Mouse (Mus musculus): ENCODE measurements around the gene Wdtc1. TPM values are rescaled to one million over a fixed set of nuclear protein-coding genes. Genes with fewer than 3 reads are reported as not detected.

Wdtc1 gene
- total and polyA plus RNA-seq, 3 experiments, result 2.8 to 10.8 (median 9.6) TPM

DNA sequence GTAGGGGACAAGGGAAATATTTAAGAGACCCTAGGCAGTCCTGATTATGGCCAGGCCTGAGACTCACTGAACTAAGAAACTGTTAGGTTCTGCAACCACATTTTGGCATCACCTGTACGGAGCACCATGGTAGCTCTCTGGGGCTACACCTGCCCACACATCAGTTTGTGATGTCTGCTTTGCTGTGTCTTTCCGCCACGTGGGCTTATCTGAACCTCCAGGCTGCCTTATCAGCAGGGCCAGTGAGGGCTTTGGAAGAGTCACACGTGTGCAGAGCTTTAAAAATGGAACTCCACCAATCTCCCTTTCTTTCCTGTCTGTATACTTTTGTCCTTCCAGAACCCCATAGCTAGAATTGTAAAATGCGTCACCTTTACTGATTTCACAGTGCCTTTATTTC, 67.3 kb downstream of the Wdtc1 start:
- H3K79me2 ChIP-seq (replicated peaks; ENCODE audit: control insufficient read depth, extremely low read depth, insufficient read depth, poor library complexity, severe bottlenecking), result no peaks in the 10 kb centered on the region
- H3K9me3 ChIP-seq (replicated peaks; ENCODE audit: low read length), result no peaks in the 10 kb centered on the region
- no peak overlapping the region for H3K9ac ChIP-seq (ENCODE audit: insufficient read depth, low read depth)
- TF ChIP-seq MXI1 (IDR thresholded peaks at IDR 0.05; ENCODE audit: low read depth, low read length) (no peak), CHD2 (IDR thresholded peaks at IDR 0.05; ENCODE audit: low read length) (no peak), NELFE (IDR thresholded peaks at IDR 0.05; ENCODE audit: low read depth, low read length) (no peak), IRF4 (IDR thresholded peaks at IDR 0.05; ENCODE audit: low read depth, low read length) (no peak), ELF1 (IDR thresholded peaks at IDR 0.05; ENCODE audit: low read depth, low read length) (no peak), MAZ (IDR thresholded peaks at IDR 0.05; ENCODE audit: low read depth, low read length) (no peak), JUND (conservative IDR thresholded peaks at IDR 0.05; ENCODE audit: low read depth, low read length) (no peak), GABPA (IDR thresholded peaks at IDR 0.05; ENCODE audit: insufficient replicate concordance, low read depth, low read length) (no peak), ZMIZ1 (IDR thresholded peaks at IDR 0.05; ENCODE audit: low read depth, low read length) (no peak), BHLHE40 (IDR thresholded peaks at IDR 0.05; ENCODE audit: low read depth, low read length) (no peak), POLR2A (IDR thresholded peaks at IDR 0.05; ENCODE audit: low read depth, low read length) (no peak), UBTF (IDR thresholded peaks at IDR 0.05; ENCODE audit: low read depth, low read length) (no peak), MEF2A (IDR thresholded peaks at IDR 0.05; ENCODE audit: borderline replicate concordance, low read depth, low read length) (no peak), USF2 (conservative IDR thresholded peaks at IDR 0.05; ENCODE audit: low read depth, low read length) (no peak), NRF1 (IDR thresholded peaks at IDR 0.05; ENCODE audit: low read depth, low read length) (no peak), HCFC1 (IDR thresholded peaks at IDR 0.05; ENCODE audit: low read depth, low read length) (no peak)
- H3K27ac ChIP-seq (ENCODE audit: insufficient read depth, low read depth), result no peak overlapping the region
- in situ Hi-C loops (cut with MboI; ENCODE audit: low pct_ligation_motif_present, low pct_unique_long_range_greater_than_20kb, low sequenced_read_pairs), result no loop called here
- H3K4me2 ChIP-seq (ENCODE audit: insufficient read depth, low read depth, poor library complexity, severe bottlenecking), result no peak overlapping the region
- DNase-seq (ENCODE audit: extremely low read depth), result no peak
- dilution Hi-C loops (cut with MboI; ENCODE audit: extremely low pct_ligation_motif_present, extremely low pct_unique_long_range_greater_than_20kb, low sequenced_read_pairs), result no loop called here
- H3K27me3 ChIP-seq (replicated peaks), result no peaks in the 10 kb centered on the region
- H3K4me3 ChIP-seq (replicated peaks in 1 of 3; ENCODE audit: low read depth in 2 of 3, low read length in 2 of 3, poor library complexity in 1 of 3), result no peak overlapping the region
- H3K36me3 ChIP-seq (replicated peaks in 1 of 2; ENCODE audit: control insufficient read depth in 1 of 2, insufficient read depth in 1 of 2, low read length in 1 of 2), result no peaks in the 10 kb centered on the region
- peaks cover 0 to 17% of the 10 kb centered on the region in 2 experiments; a peak in 2 of 4 replicates for H3K4me1 ChIP-seq (ENCODE audit: control insufficient read depth in 1 of 2, insufficient read depth in 2 of 2)

DNA sequence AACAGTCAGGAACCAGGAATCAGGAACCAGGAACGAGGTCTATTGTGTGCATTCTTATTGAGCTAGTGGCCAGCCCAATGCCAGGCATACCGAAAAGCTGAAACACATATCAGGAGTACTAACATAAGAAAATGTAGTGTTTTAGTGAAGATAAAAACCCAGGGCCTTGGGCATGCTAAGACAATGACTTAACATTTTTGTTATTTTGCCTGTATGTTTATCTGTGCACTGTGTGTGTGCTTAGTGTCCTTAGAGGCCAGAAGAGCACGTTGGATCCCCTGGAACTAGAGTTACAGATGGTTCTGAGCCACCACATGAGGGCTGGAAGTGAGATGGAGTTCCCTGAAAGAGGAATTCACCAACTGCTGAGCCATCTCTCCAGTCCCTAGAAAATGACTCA, 68.0 kb downstream of the Wdtc1 start:
- no peaks in the 10 kb centered on the region for H3K79me2 ChIP-seq (replicated peaks; ENCODE audit: control insufficient read depth, extremely low read depth, insufficient read depth, poor library complexity, severe bottlenecking)
- no peak for DNase-seq (ENCODE audit: extremely low read depth)
- dilution Hi-C loops (cut with MboI; ENCODE audit: extremely low pct_ligation_motif_present, extremely low pct_unique_long_range_greater_than_20kb, low sequenced_read_pairs), result no loop called here
- H3K36me3 ChIP-seq (replicated peaks in 1 of 2; ENCODE audit: control insufficient read depth in 1 of 2, insufficient read depth in 1 of 2, low read length in 1 of 2), result no peaks in the 10 kb centered on the region
- H3K4me3 ChIP-seq (replicated peaks in 1 of 3; ENCODE audit: low read depth in 2 of 3, low read length in 2 of 3, poor library complexity in 1 of 3), result no peak overlapping the region
- in situ Hi-C loops (cut with MboI; ENCODE audit: low pct_ligation_motif_present, low pct_unique_long_range_greater_than_20kb, low sequenced_read_pairs), result no loop called here
- H3K27me3 ChIP-seq (replicated peaks), result no peaks in the 10 kb centered on the region
- no peak for TF ChIP-seq UBTF (IDR thresholded peaks at IDR 0.05; ENCODE audit: low read depth, low read length)
- TF ChIP-seq HCFC1 (IDR thresholded peaks at IDR 0.05; ENCODE audit: low read depth, low read length), result no peak
- TF ChIP-seq TBP (conservative IDR thresholded peaks at IDR 0.05; ENCODE audit: low read depth, low read length), result no peak
- TF ChIP-seq BHLHE40 (IDR thresholded peaks at IDR 0.05; ENCODE audit: low read depth, low read length), result no peak
- TF ChIP-seq NELFE (IDR thresholded peaks at IDR 0.05; ENCODE audit: low read depth, low read length), result no peak
- no peak for TF ChIP-seq GABPA (IDR thresholded peaks at IDR 0.05; ENCODE audit: insufficient replicate concordance, low read depth, low read length)
- no peak for TF ChIP-seq MYC (IDR thresholded peaks at IDR 0.05; ENCODE audit: low read depth, low read length)
- no peak overlapping the region for H3K27ac ChIP-seq (ENCODE audit: insufficient read depth, low read depth)
- no peak overlapping the region for H3K4me2 ChIP-seq (ENCODE audit: insufficient read depth, low read depth, poor library complexity, severe bottlenecking)
- H3K9ac ChIP-seq (ENCODE audit: insufficient read depth, low read depth), result no peak overlapping the region
- peaks cover 0 to 17% of the 10 kb centered on the region in 2 experiments; a peak in 2 of 4 replicates for H3K4me1 ChIP-seq (ENCODE audit: control insufficient read depth in 1 of 2, insufficient read depth in 2 of 2)
- no peaks in the 10 kb centered on the region for H3K9me3 ChIP-seq (replicated peaks; ENCODE audit: low read length)
